Mouse (Mus musculus) liver, embryonic 14.5 days (tissue): Measurements from ENCODE around the gene Mef2c.

Experiments used
- CTCF ChIP-seq: IDR thresholded peaks from 2 replicates; pipeline ENCODE4 v1.5.1; 2016; ENCODE audit warnings: antibody characterized with exemption, low read depth, control low read depth
- EP300 ChIP-seq: IDR thresholded peaks from 2 replicates; pipeline ENCODE4 v1.6.1; 2016; ENCODE audit warnings: antibody characterized with exemption, low read depth

DNA sequence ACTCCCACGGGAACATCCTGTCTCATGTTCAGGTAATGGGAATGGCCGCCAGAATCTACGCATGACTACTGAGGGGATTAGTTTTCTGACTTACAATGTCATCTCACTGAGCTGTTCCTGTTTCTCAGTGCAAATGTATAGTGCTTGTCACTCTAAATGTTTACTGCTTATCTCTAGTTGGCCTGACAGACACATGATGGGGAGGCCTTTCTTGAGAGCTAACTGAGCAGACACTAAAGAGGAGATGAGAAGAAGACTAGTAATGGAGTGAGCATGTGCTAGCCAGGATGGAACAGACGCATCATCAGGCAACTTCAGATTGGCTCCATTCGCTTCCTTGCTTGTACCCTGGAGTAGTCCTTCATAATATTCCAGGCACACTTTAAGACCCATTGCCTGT is 43.0 kb downstream of the Mef2c start:
- TF ChIP-seq CTCF (no peak), EP300 (no peak)
